Mouse (Mus musculus) bone marrow macrophage, adult 2 months (primary cell): ENCODE results near the gene Cped1.

ENCODE experiments used
- CTCF ChIP-seq: IDR thresholded peaks from 2 replicates; pipeline ENCODE4 v1.5.1; 2012; ENCODE audit warnings: low read depth, mild to moderate bottlenecking, low read length, moderate library complexity
- POLR2A ChIP-seq: IDR thresholded peaks from 2 replicates; pipeline ENCODE4 v1.6.1; 2012; ENCODE audit warnings: mild to moderate bottlenecking, low read depth, low read length, borderline replicate concordance

GRCm38 (mm10) chr6:22018768-22019445, 33.2 kb downstream of the Cped1 start:
- no peak for TF ChIP-seq POLR2A
- no peak for TF ChIP-seq CTCF
